Mouse (Mus musculus) CH12.LX (cell line): ENCODE data around the gene Prr19. TPM values are rescaled to one million over a fixed set of nuclear protein-coding genes. Genes with fewer than 3 reads are reported as not detected.

Source experiments
- DNase-seq: peaks from one replicate; pipeline ENCODE4 v3.0.0-alpha.2; 2013; ENCODE audit errors: extremely low read depth
- H3K27ac ChIP-seq: 2 replicates; pipeline ENCODE4 v1.5.1; 2012; ENCODE audit warnings: low read depth, mild to moderate bottlenecking, control low read depth, moderate library complexity; ENCODE audit not compliant: insufficient read depth
- H3K27me3 ChIP-seq: replicated peaks from 2 replicates; pipeline ENCODE3; 2012; ENCODE audit warnings: inconsistent platforms
- H3K36me3 ChIP-seq, 2 experiments: replicated peaks in 1 of 2; 2 replicates each; pipeline versions ENCODE3 to v1.6.1; 2012; ENCODE audit warnings: inconsistent platforms in 1 of 2, low read length in 1 of 2, mild to moderate bottlenecking in 1 of 2, mixed read lengths in 1 of 2, moderate library complexity in 1 of 2; ENCODE audit not compliant: control insufficient read depth in 1 of 2, insufficient read depth in 1 of 2
- H3K4me1 ChIP-seq, 2 experiments: 2 replicates each; pipeline ENCODE4 v1.6.1; 2012; ENCODE audit warnings: inconsistent platforms in 1 of 2, moderate library complexity in 1 of 2; ENCODE audit not compliant: insufficient read depth in 2 of 2, control insufficient read depth in 1 of 2
- H3K4me2 ChIP-seq: 2 replicates; pipeline ENCODE4 v1.6.1; 2012; ENCODE audit warnings: low read depth, mild to moderate bottlenecking, control low read depth; ENCODE audit not compliant: poor library complexity, insufficient read depth, severe bottlenecking
- H3K4me3 ChIP-seq, 3 experiments: fragments of 150-350 bp in 1 of 3; sonication (generic) in 1 of 3; replicated peaks in 1 of 3; 2 replicates each; pipeline versions ENCODE3 to v1.5.1; 2011 to 2012; ENCODE audit warnings: low read depth in 2 of 3, low read length in 2 of 3, mild to moderate bottlenecking in 2 of 3, moderate library complexity in 2 of 3, control low read depth in 1 of 3, improper control_type of control experiment in 1 of 3, inconsistent platforms in 1 of 3, mixed read lengths in 1 of 3; ENCODE audit not compliant: poor library complexity in 1 of 3
- H3K79me2 ChIP-seq: replicated peaks from 2 replicates; pipeline ENCODE4 v1.6.1; 2012; ENCODE audit warnings: mild to moderate bottlenecking, moderate library complexity; ENCODE audit not compliant: control insufficient read depth, poor library complexity, insufficient read depth, severe bottlenecking; ENCODE audit errors: extremely low read depth
- H3K9ac ChIP-seq: 2 replicates; pipeline ENCODE4 v1.6.1; 2012; ENCODE audit warnings: low read depth, mild to moderate bottlenecking, control low read depth, moderate library complexity; ENCODE audit not compliant: insufficient read depth
- H3K9me3 ChIP-seq: replicated peaks from 2 replicates; pipeline ENCODE3; 2012; ENCODE audit warnings: low read length, inconsistent platforms, mixed read lengths
- BHLHE40 ChIP-seq: IDR thresholded peaks from 2 replicates; pipeline ENCODE4 v1.6.1; 2011; ENCODE audit warnings: mild to moderate bottlenecking, low read depth, low read length, improper control_type of control experiment
- CHD1 ChIP-seq: IDR thresholded peaks from 2 replicates; pipeline ENCODE4 v1.6.1; 2012; ENCODE audit warnings: low read depth, low read length, improper control_type of control experiment, inconsistent platforms
- CHD2 ChIP-seq: IDR thresholded peaks from 2 replicates; pipeline ENCODE4 v1.6.1; 2011; ENCODE audit warnings: low read length, improper control_type of control experiment
- CTCF ChIP-seq, 2 experiments: IDR thresholded peaks in 1 of 2; conservative IDR thresholded peaks in 1 of 2; 2 replicates each; pipeline ENCODE4 v1.5.1; 2011 to 2012; ENCODE audit warnings: low read depth in 2 of 2, low read length in 2 of 2, improper control_type of control experiment in 1 of 2, inconsistent platforms in 1 of 2, mild to moderate bottlenecking in 1 of 2, moderate library complexity in 1 of 2
- E2F4 ChIP-seq: IDR thresholded peaks from 2 replicates; pipeline ENCODE4 v1.6.1; 2011; ENCODE audit warnings: low read depth, low read length, improper control_type of control experiment; ENCODE audit not compliant: insufficient replicate concordance
- ETS1 ChIP-seq: conservative IDR thresholded peaks from 2 replicates; pipeline ENCODE4 v1.6.1; 2012; ENCODE audit warnings: low read depth, mild to moderate bottlenecking, inconsistent platforms, low read length, improper control_type of control experiment, moderate library complexity
- GABPA ChIP-seq: IDR thresholded peaks from 2 replicates; pipeline ENCODE4 v1.6.1; 2012; ENCODE audit warnings: low read depth, low read length, improper control_type of control experiment, inconsistent platforms; ENCODE audit not compliant: insufficient replicate concordance
- JUN ChIP-seq: IDR thresholded peaks from 2 replicates; pipeline ENCODE4 v1.6.1; 2011; ENCODE audit warnings: low read depth, mild to moderate bottlenecking, low read length, improper control_type of control experiment, moderate library complexity; ENCODE audit not compliant: insufficient read depth
- JUND ChIP-seq: conservative IDR thresholded peaks from 2 replicates; pipeline ENCODE4 v1.6.1; 2011; ENCODE audit warnings: low read depth, low read length, improper control_type of control experiment
- KAT2A ChIP-seq: IDR thresholded peaks from 2 replicates; pipeline ENCODE4 v1.6.1; 2012; ENCODE audit warnings: low read length, improper control_type of control experiment, inconsistent platforms; ENCODE audit not compliant: insufficient replicate concordance
- MAX ChIP-seq: IDR thresholded peaks from 2 replicates; pipeline ENCODE4 v1.6.1; 2011; ENCODE audit warnings: low read length, improper control_type of control experiment
- MAZ ChIP-seq: IDR thresholded peaks from 2 replicates; pipeline ENCODE4 v1.6.1; 2012; ENCODE audit warnings: low read depth, mild to moderate bottlenecking, inconsistent platforms, low read length, improper control_type of control experiment, moderate library complexity
- MEF2A ChIP-seq: IDR thresholded peaks from 2 replicates; pipeline ENCODE4 v1.6.1; 2014; ENCODE audit warnings: low read depth, mild to moderate bottlenecking, inconsistent platforms, low read length, improper control_type of control experiment, borderline replicate concordance
- MXI1 ChIP-seq: IDR thresholded peaks from 2 replicates; pipeline ENCODE4 v1.6.1; 2011; ENCODE audit warnings: mild to moderate bottlenecking, low read depth, low read length, improper control_type of control experiment
- MYC ChIP-seq: IDR thresholded peaks from 2 replicates; pipeline ENCODE4 v1.6.1; 2011; ENCODE audit warnings: low read depth, mild to moderate bottlenecking, improper control_type of control experiment, low read length
- NELFE ChIP-seq: IDR thresholded peaks from 2 replicates; pipeline ENCODE4 v1.6.1; 2011; ENCODE audit warnings: low read depth, low read length, improper control_type of control experiment
- NRF1 ChIP-seq: IDR thresholded peaks from 2 replicates; pipeline ENCODE4 v1.6.1; 2014; ENCODE audit warnings: low read depth, mild to moderate bottlenecking, inconsistent platforms, low read length, improper control_type of control experiment, moderate library complexity
- PAX5 ChIP-seq: IDR thresholded peaks from 2 replicates; pipeline ENCODE4 v1.6.1; 2012; ENCODE audit warnings: low read length, inconsistent platforms, mixed read lengths
- POLR2A ChIP-seq: IDR thresholded peaks from 2 replicates; pipeline ENCODE4 v1.6.1; 2011; ENCODE audit warnings: low read depth, mild to moderate bottlenecking, improper control_type of control experiment, low read length
- POLR2AphosphoS2 ChIP-seq: IDR thresholded peaks from 2 replicates; pipeline ENCODE4 v1.6.1; 2011; ENCODE audit warnings: low read depth, low read length, improper control_type of control experiment
- RAD21 ChIP-seq: IDR thresholded peaks from 2 replicates; pipeline ENCODE4 v1.6.1; 2011; ENCODE audit warnings: low read depth, mild to moderate bottlenecking, low read length, improper control_type of control experiment, moderate library complexity
- RCOR1 ChIP-seq: conservative IDR thresholded peaks from 2 replicates; pipeline ENCODE4 v1.6.1; 2012; ENCODE audit warnings: low read depth, mild to moderate bottlenecking, inconsistent platforms, low read length, improper control_type of control experiment
- SIN3A ChIP-seq: IDR thresholded peaks from 2 replicates; pipeline ENCODE4 v1.6.1; 2012; ENCODE audit warnings: low read length, improper control_type of control experiment, inconsistent platforms
- SMC3 ChIP-seq: IDR thresholded peaks from 2 replicates; pipeline ENCODE4 v1.6.1; 2011; ENCODE audit warnings: low read depth, low read length, improper control_type of control experiment
- TCF12 ChIP-seq: IDR thresholded peaks from 2 replicates; pipeline ENCODE4 v1.6.1; 2014; ENCODE audit warnings: low read depth, mild to moderate bottlenecking, inconsistent platforms, low read length, improper control_type of control experiment
- UBTF ChIP-seq: IDR thresholded peaks from 2 replicates; pipeline ENCODE4 v1.6.1; 2012; ENCODE audit warnings: low read depth, mild to moderate bottlenecking, inconsistent platforms, low read length, improper control_type of control experiment, moderate library complexity
- USF1 ChIP-seq: IDR thresholded peaks from 2 replicates; pipeline ENCODE4 v1.6.1; 2014; ENCODE audit warnings: low read depth, mild to moderate bottlenecking, inconsistent platforms, low read length, improper control_type of control experiment
- USF2 ChIP-seq: conservative IDR thresholded peaks from 2 replicates; pipeline ENCODE4 v1.6.1; 2011; ENCODE audit warnings: low read depth, low read length, improper control_type of control experiment
- ZKSCAN1 ChIP-seq: IDR thresholded peaks from 2 replicates; pipeline ENCODE4 v1.6.1; 2012; ENCODE audit warnings: low read depth, inconsistent platforms, low read length, improper control_type of control experiment, borderline replicate concordance
- ZMIZ1 ChIP-seq: IDR thresholded peaks from 2 replicates; pipeline ENCODE4 v1.6.1; 2012; ENCODE audit warnings: low read depth, mild to moderate bottlenecking, inconsistent platforms, low read length, improper control_type of control experiment
- ZNF384 ChIP-seq: IDR thresholded peaks from 2 replicates; pipeline ENCODE4 v1.6.1; 2012; ENCODE audit warnings: low read depth, low read length, improper control_type of control experiment, inconsistent platforms
- dilution Hi-C: fragments of 300-500 bp; cut with MboI; formaldehyde crosslinking; loops from 2 replicates; pipeline ENCODE4 v1.14.3; 2020; ENCODE audit warnings: low sequenced_read_pairs; ENCODE audit not compliant: extremely low pct_unique_long_range_greater_than_20kb, extremely low pct_ligation_motif_present
- in situ Hi-C: fragments of 300-500 bp; cut with MboI; formaldehyde crosslinking; loops from 3 replicates; pipeline ENCODE4 v1.14.3; 2019; ENCODE audit warnings: low sequenced_read_pairs, low pct_ligation_motif_present, low pct_unique_long_range_greater_than_20kb, mixed read lengths
- polyA plus RNA-seq: library from polyadenylated mRNA; unstranded; fragments of >175 nt; gene quantifications from 2 replicates; pipeline ENCODE4 v1.2.1, GENCODE M21; 2012; ENCODE audit warnings: low read depth; ENCODE audit not compliant: insufficient read length
- total RNA-seq, 2 experiments: library from RNA; depleted of rRNA; stranded (reverse); fragments of 300-350 nt in 1 of 2; fragments of >200 nt in 1 of 2; gene quantifications; 2 replicates each; pipeline ENCODE4 v1.2.3; 2012 to 2014

The Prr19 gene
- total and polyA plus RNA-seq, 3 experiments, result not detected

DNA sequence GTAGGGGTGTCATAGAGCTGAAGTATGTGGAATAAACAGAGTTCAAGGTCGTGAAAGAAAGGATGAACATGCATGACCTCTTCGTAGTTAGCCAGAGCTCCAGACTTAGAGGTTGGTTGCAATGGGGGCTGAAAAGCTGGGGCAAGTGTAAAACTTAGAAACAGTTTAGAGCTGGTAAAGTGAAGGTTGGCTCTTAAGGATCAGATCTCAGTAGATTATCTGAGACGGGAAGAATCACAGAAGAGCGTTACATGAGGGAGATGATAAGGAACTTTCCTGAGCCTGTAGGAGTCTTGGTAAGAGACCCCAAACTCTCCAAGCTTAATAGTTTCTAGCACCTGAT, 23.2 kb upstream of the Prr19 start:
- in situ Hi-C loops (loop anchor here (5.0 to 10.0 kb wide), 3 partner anchors 36 to 146 kb away; no protein-coding TSS in a partner anchor), dilution Hi-C loops (no loop called here)
- peaks cover 49 to 76% of the 10 kb centered on the region in 2 experiments for H3K4me1 ChIP-seq
- peaks cover 2% of the 10 kb centered on the region for H3K79me2 ChIP-seq
- peak overlapping the region; percentile 79 for H3K4me2 ChIP-seq
- DNase-seq, result no peak
- peak overlapping the region; percentile 53 for H3K9ac ChIP-seq
- peak overlapping the region in 2 of 3 experiments; percentile 17 to 29 for H3K4me3 ChIP-seq
- H3K36me3 ChIP-seq, result peaks cover 9 to 33% of the 10 kb centered on the region in 2 experiments
- H3K27ac ChIP-seq, result peak overlapping the region; percentile 26; the same call in 1 of the 2 replicates
- H3K9me3 ChIP-seq, result no peaks in the 10 kb centered on the region
- peak; percentile 71 for TF ChIP-seq RAD21
- TF ChIP-seq MEF2A, result no peak
- H3K27me3 ChIP-seq, result no peaks in the 10 kb centered on the region

DNA sequence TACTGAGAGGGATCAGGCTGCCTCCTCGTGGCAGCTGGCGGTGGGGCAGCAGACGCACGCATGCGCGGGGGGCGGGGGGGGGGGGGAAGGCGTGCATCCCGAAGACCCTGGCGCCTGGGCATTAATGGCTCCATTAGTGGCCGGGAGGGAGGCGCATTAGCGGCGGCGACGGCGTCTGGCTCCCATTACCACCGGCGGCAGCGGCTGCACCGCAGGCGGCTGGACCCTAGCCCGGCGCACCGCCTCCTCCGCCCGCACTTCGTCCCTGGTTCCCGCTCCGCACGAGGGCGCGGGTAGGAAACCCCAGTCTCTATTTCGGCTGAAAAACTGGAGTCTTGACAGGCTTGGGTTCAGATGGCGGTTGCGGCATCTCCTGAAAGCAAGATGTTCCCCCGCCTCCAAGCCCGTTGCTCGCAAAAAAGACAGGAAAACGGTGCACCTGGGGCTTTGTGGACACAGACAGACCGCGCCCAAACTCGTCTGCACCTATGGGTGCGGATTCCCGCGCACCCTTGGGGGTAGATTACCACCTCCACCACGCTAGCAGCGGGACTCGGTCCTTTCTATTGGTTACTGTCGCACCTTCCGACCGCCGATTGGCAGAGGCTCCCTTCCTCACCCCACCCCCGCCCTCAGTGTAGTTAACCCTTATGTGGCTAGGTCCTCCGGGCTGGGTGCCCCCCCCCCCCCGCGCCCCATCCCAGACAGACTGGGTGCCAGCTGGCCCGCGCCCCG, 22.7 kb upstream of the Prr19 start:
- Histone ChIP-seq H3K4me3 (peak overlapping the region; percentile 48 to 68 (median 56)), H3K4me1 (peaks cover 47 to 78% of the 10 kb centered on the region in 2 experiments), H3K27me3 (no peaks in the 10 kb centered on the region), H3K36me3 (peaks cover 3 to 27% of the 10 kb centered on the region in 2 experiments), H3K4me2 (peak overlapping the region; percentile 79), H3K9ac (peak overlapping the region; percentile 53), H3K27ac (peak overlapping the region; percentile 72), H3K9me3 (no peaks in the 10 kb centered on the region), H3K79me2 (peaks cover 8% of the 10 kb centered on the region)
- in situ Hi-C loops (loop anchor here (5.0 to 10.0 kb wide), 3 partner anchors 36 to 146 kb away; no protein-coding TSS in a partner anchor), dilution Hi-C loops (no loop called here)
- peak; percentile 91 for DNase-seq
- no peak for TF ChIP-seq JUN
- TF ChIP-seq NRF1, result peak; percentile 81
- TF ChIP-seq POLR2A, result peak; percentile 81
- no peak for TF ChIP-seq USF1
- TF ChIP-seq ZMIZ1, result peak; percentile 89; the same call in 1 of the 2 replicates
- TF ChIP-seq ZNF384, result no peak
- TF ChIP-seq BHLHE40, result no peak
- 0 out of 2 replicates have a peak, but pooled peaks have one; percentile 10 for TF ChIP-seq UBTF
- TF ChIP-seq MAZ, result peak; percentile 63
- TF ChIP-seq RAD21, result no peak
- no peak for TF ChIP-seq JUND
- 0 out of 2 replicates have a peak, but pooled peaks have one; percentile 41 for TF ChIP-seq CHD1
- no peak for TF ChIP-seq MEF2A
- no peak; the same call in 1 of the 2 replicates for TF ChIP-seq ETS1
- peak; percentile 55 for TF ChIP-seq TCF12
- no peak for TF ChIP-seq PAX5
- peak; percentile 87; the same call in 1 of the 2 replicates for TF ChIP-seq E2F4
- no peak for TF ChIP-seq USF2
- peak; percentile 82 for TF ChIP-seq CHD2
- TF ChIP-seq RCOR1, result peak; percentile 62; the same call in 1 of the 2 replicates
- peak; percentile 59; the same call in 1 of the 2 replicates for TF ChIP-seq SIN3A
- TF ChIP-seq POLR2AphosphoS2, result no peak
- TF ChIP-seq ZKSCAN1, result no peak
- TF ChIP-seq MXI1, result peak; percentile 77
- peak in 1 of 2 experiments; percentile 74; a peak in 1 of 4 replicates for TF ChIP-seq CTCF (conservative IDR thresholded peaks at IDR 0.05 in 1 of 2, IDR thresholded peaks at IDR 0.05 in 1 of 2; ENCODE audit: low read depth in 2 of 2, low read length in 2 of 2)
- no peak for TF ChIP-seq GABPA
- peak; percentile 66 for TF ChIP-seq MAX
- TF ChIP-seq KAT2A, result no peak
- peak; percentile 69 for TF ChIP-seq NELFE
- peak; percentile 68; the same call in 1 of the 2 replicates for TF ChIP-seq SMC3
- no peak; the same call in 1 of the 2 replicates for TF ChIP-seq MYC
